Comparison of ENCODE assay signal across 23 mouse cellular contexts in genomic region chr10:96407846-96408245, GRCm38 (mm10).
DNase-seq lines count a peak whose midpoint lies in the region; ATAC-seq and TF ChIP-seq lines count a peak whose summit lies in the region.
"Had no signal": no experiment of that assay in that cellular context is flagged by ENCODE, and none has a peak within 500 bp of the region (broad histone marks: within the 10 kb centered on the region; RNA-seq: fewer than 3 reads in every experiment).

No protein-coding gene starts in this region.

- H3K4me1 ChIP-seq in spleen, adult 2 months (ENCODE audit: control insufficient read depth, insufficient read depth, insufficient read length) = peaks cover 27% of the 10 kb centered on the region
- H3K4me1 ChIP-seq: forebrain, embryonic 10.5 days; hindbrain, embryonic 10.5 days; liver, embryonic 15.5 days; midbrain, embryonic 12.5 days had no signal

- under 1% methylated on average over 3 of the region's 3 CpGs for WGBS in spleen, adult 2 months

- DNase-seq in spleen, adult 2 months (ENCODE audit: low read depth in 1 of 2, low spot score in 2 of 2) = no peak
- no peak for DNase-seq in spleen, adult 12 weeks (ENCODE audit: low spot score)
- no peak for DNase-seq in thymus, postnatal 25 days
- DNase-seq in adrenal gland, postnatal 36 days = no peak
- DNase-seq in gastrocnemius, adult 2 months = no peak
- DNase-seq: adrenal gland, postnatal 25 days; B cell, adult 2 months; cerebellum, adult 9-10 months; forebrain, postnatal 0 days; gastrocnemius, postnatal 36 days; kidney, postnatal 25 days; right cerebral cortex, postnatal 14 days; spleen, adult 18-20 months; thymus, adult 18-20 months had no signal

- TF ChIP-seq CTCF in spleen, adult 2 months (IDR thresholded peaks at IDR 0.05; ENCODE audit: extremely low read depth, insufficient read depth, insufficient read length, insufficient replicate concordance) = no peak
- TF ChIP-seq CTCF in gastrocnemius, adult 2 months (IDR thresholded peaks at IDR 0.05) = no peak

- ATAC-seq in activated CD4-positive, CD25-positive, alpha-beta regulatory T cell, adult 4 months = peak; percentile 62
- peak; percentile 41 for ATAC-seq in megakaryocyte, adult 5-6 weeks (ENCODE audit: poor library complexity, severe bottlenecking)
- ATAC-seq: forebrain, postnatal 0 days; hindbrain, embryonic 16.5 days; intestine, postnatal 0 days had no signal

- H3K4me3 ChIP-seq in spleen, adult 2 months (ENCODE audit: extremely low read depth, insufficient read depth, insufficient read length) = no peak overlapping the region
- no peak overlapping the region for H3K4me3 ChIP-seq in gastrocnemius, adult 2 months
- H3K4me3 ChIP-seq: embryonic facial prominence, embryonic 10.5 days; forebrain, embryonic 10.5 days; hindbrain, embryonic 10.5 days; liver, embryonic 15.5 days; midbrain, embryonic 12.5 days had no signal

- H3K27ac ChIP-seq in spleen, adult 2 months (ENCODE audit: insufficient read depth, low read length) = peak overlapping the region; percentile 60; the same call in 1 of the 2 replicates
- H3K27ac ChIP-seq in gastrocnemius, adult 2 months = no peak overlapping the region
- H3K27ac ChIP-seq: embryonic facial prominence, embryonic 10.5 days; forebrain, embryonic 10.5 days; hindbrain, embryonic 10.5 days; liver, embryonic 15.5 days; midbrain, embryonic 12.5 days had no signal

- no peaks in the 10 kb centered on the region for H3K36me3 ChIP-seq in spleen, adult 2 months (ENCODE audit: control insufficient read depth, insufficient read depth, low read length)
- H3K36me3 ChIP-seq: embryonic facial prominence, embryonic 10.5 days; forebrain, embryonic 10.5 days; hindbrain, embryonic 10.5 days; liver, embryonic 15.5 days; midbrain, embryonic 12.5 days had no signal

- H3K27me3 ChIP-seq in spleen, adult 2 months (ENCODE audit: control insufficient read depth, insufficient read depth, low read length) = no peaks in the 10 kb centered on the region
- H3K27me3 ChIP-seq: liver, embryonic 15.5 days; midbrain, embryonic 12.5 days had no signal

- no peak for TF ChIP-seq POLR2A in spleen, adult 2 months (IDR thresholded peaks at IDR 0.05; ENCODE audit: low read depth, low read length)

- intact Hi-C loops in gastrocnemius, adult 2 months (cut with DNase I) = no loop called here
